Mouse (Mus musculus): Measurements from ENCODE around the gene Frem1. TPM values are rescaled to one million over a fixed set of nuclear protein-coding genes. Genes with fewer than 3 reads are reported as not detected.

Gene Frem1
- total and polyA plus RNA-seq, 2 experiments from 2014 or later = 1.0 to 5.1 TPM

DNA sequence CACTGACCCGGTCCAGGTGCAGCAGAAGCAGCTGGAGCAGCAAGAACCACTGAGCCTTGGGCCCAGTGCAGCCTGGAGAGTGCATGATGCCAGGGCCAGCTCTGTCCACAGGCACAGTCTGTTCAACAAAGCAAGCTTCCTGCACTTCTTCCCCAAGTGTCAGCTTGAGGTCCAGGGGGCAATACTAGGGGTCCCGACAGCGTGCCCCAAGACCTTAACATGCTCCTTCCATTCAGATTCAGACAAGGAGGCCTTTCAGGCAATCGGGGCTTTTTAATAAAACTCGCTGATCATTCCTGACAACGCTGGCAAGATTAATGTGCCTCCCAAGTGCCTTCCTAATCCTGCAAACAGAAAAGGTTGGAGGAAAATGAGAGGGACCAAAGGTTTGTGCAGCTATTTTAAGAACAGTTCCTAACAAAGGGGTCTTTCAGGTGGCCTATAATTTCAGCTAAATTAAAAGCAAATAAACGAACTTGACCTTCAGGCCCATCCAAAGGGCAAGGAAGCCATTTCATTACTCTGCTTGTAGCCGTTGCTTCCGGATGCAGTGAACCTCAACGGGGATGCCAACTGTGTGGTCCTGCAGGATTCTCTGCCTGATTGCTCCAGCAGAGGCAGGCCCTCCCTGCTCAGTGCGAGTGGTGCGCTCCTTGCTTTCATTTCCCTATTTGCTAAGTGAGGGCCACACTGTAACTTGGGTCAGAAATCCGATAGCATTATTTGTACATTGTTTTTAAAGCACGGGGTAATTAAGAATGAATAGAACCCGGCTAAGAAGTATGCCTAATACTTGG lies 31.2 kb downstream of the Frem1 start:
- ATAC-seq (ENCODE audit: low FRiP score) (no peak), DNase-seq (ENCODE audit: low spot score) (peak; percentile 44)
- 42% methylated on average over 15 of the region's 15 CpGs for WGBS
- H3K4me3 ChIP-seq (ENCODE audit: low read depth, low read length) = no peak overlapping the region
- H3K4me2 ChIP-seq (ENCODE audit: low read depth, low read length, poor library complexity, severe bottlenecking) = no peak overlapping the region
- H3K9me3 ChIP-seq (ENCODE audit: low read length) = no peaks in the 10 kb centered on the region
- TF ChIP-seq CTCF (IDR thresholded peaks at IDR 0.05) = peak; percentile 16; the same call in 1 of the 2 replicates
- H3K4me1 ChIP-seq (ENCODE audit: insufficient read depth, low read length) = no peaks in the 10 kb centered on the region
- no peak overlapping the region for H3K27ac ChIP-seq (ENCODE audit: low read depth, low read length)
- no peak overlapping the region for H3K9ac ChIP-seq (replicated peaks; ENCODE audit: low read length, poor library complexity, severe bottlenecking)
- no peaks in the 10 kb centered on the region for H3K36me3 ChIP-seq (ENCODE audit: insufficient read depth, low read length)
- H3K27me3 ChIP-seq (ENCODE audit: insufficient read depth, low read length) = no peaks in the 10 kb centered on the region

DNA sequence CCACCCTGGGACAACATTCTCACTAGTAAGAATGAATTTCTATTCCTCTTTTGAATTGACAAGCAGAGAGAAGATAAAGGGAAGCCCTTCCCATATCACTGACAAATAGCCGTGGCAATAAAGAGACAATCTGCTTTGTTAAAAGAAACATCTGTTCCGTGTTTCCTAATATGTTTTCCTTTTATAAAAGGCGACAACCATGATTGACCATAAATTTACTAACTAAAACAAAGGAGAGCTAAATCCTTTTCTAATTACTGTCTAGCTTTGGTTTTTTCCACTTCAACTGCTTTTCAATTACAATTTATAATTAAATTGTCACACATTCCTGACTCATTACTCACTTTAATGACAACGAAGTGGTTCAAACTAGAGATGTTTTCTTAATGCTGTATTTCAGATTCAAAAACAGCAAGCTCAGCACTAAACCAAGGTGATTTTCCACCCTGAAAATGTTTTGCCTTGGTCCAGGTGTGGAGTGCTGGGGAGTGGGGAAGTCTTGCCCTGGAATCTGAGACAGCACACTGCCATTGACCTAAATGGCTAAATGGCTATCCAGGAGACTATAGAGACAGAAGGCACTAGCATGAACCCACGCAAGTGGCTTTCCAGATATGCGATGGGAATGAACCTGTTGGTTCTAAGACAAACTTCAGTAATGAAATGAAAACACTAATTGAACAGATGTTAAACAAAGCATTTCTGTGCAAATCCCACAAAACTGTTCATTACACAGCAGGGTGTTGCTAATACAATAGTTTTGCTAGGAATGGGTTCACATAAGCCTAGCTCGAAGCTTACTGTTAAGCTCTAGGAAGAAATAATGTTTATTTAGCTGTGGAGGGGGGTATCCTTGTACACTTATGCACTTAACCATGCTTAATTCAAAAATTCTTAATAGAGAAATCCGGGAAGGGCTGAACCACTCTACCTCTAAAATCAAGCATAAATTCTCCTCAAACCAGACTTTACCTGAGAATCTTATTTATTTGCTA lies 33.7 kb downstream of the Frem1 start:
- Histone ChIP-seq H3K4me1 (ENCODE audit: insufficient read depth, low read length) (no peaks in the 10 kb centered on the region), H3K36me3 (ENCODE audit: insufficient read depth, low read length) (no peaks in the 10 kb centered on the region), H3K27ac (ENCODE audit: low read depth, low read length) (no peak overlapping the region), H3K9me3 (ENCODE audit: low read length) (no peaks in the 10 kb centered on the region), H3K4me3 (ENCODE audit: low read depth, low read length) (no peak overlapping the region), H3K9ac (replicated peaks; ENCODE audit: low read length, poor library complexity, severe bottlenecking) (no peak overlapping the region), H3K4me2 (ENCODE audit: low read depth, low read length, poor library complexity, severe bottlenecking) (no peak overlapping the region), H3K27me3 (ENCODE audit: insufficient read depth, low read length) (no peaks in the 10 kb centered on the region)
- WGBS = 51% methylated on average over 8 of the region's 8 CpGs
- DNase-seq (ENCODE audit: low spot score) = peak; percentile 35
- TF ChIP-seq CTCF (IDR thresholded peaks at IDR 0.05) = no peak
- no peak for ATAC-seq (ENCODE audit: low FRiP score)

DNA sequence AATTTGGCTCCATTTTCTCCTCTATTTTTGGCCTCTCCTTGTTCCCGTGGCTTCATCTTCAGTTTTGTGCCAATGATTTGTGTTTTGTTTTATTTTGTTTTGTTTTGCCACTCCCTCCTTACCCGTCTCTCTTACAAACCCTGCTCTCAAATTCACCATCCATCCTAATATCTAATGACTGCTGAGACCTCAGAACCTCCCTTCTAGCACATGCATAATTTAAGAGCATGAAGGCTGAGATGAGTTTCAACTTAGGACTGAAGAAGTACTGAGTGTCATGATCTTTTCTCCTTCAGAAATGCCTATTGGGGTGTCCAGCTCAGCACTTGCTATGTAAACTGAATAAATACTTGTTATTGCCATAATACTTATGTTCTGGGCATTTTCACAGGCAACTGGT lies 37.6 kb downstream of the Frem1 start:
- no peak overlapping the region for H3K4me2 ChIP-seq (ENCODE audit: low read depth, low read length, poor library complexity, severe bottlenecking)
- ATAC-seq (ENCODE audit: low FRiP score) = no peak

DNA sequence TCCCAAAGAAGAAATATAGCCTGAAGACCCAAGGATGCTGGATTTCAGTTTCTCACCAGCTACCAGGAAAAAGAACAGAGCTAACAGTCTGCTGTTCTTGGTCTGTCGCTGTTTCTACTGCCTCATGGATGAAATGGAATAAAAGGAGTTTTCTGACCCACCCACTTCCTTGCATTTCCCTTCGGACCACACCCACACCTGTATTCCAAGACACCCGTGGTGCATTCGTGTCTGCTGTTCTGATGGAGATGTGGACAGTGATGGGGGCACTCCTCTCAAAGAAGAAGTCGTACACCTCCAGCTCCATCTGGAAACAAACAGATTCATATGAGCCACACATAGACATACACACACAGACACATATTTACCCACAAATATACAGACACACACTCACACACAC lies 48.1 kb downstream of the Frem1 start:
- no peak for DNase-seq (ENCODE audit: low spot score)
- WGBS = 81% methylated on average over 5 of the region's 5 CpGs

More for the DNA sequence above, 37.6 kb downstream of the Frem1 start:
- no peak overlapping the region for H3K4me3 ChIP-seq (ENCODE audit: low read depth, low read length)
- H3K9me3 ChIP-seq (ENCODE audit: low read length) = no peaks in the 10 kb centered on the region
- H3K36me3 ChIP-seq (ENCODE audit: insufficient read depth, low read length) = no peaks in the 10 kb centered on the region
- no peak for TF ChIP-seq CTCF (IDR thresholded peaks at IDR 0.05)
- H3K27ac ChIP-seq (ENCODE audit: low read depth, low read length) = no peak overlapping the region
- no peaks in the 10 kb centered on the region for H3K4me1 ChIP-seq (ENCODE audit: insufficient read depth, low read length)
- no peaks in the 10 kb centered on the region for H3K27me3 ChIP-seq (ENCODE audit: insufficient read depth, low read length)
- no peak for DNase-seq (ENCODE audit: low spot score)
- 72% methylated on average over 2 of the region's 2 CpGs for WGBS
- no peak overlapping the region for H3K9ac ChIP-seq (replicated peaks; ENCODE audit: low read length, poor library complexity, severe bottlenecking)

DNA sequence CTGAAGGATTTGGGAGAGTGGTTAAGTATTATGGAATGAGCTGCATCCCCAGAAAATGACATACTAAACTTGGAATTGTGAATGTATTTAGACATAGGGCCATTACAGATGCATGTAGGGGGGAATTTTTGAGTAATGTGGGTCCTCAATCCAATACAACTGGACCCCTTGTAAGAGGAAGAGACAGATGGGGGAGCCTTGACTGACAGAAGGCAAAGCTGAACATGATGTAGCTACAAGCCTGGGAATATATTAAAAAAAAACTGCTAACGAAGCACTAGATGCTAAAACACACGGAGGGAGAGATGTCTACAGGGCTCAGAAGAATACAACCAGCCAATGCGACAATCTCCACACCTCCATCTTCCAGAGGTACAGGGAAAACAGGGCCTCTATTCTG lies 60.1 kb downstream of the Frem1 start:
- H3K4me1 ChIP-seq (ENCODE audit: insufficient read depth, low read length) = no peaks in the 10 kb centered on the region
- H3K4me3 ChIP-seq (ENCODE audit: low read depth, low read length) = no peak overlapping the region
- no peaks in the 10 kb centered on the region for H3K27me3 ChIP-seq (ENCODE audit: insufficient read depth, low read length)
- 89% methylated on average over 3 of the region's 3 CpGs for WGBS
- H3K9me3 ChIP-seq (ENCODE audit: low read length) = no peaks in the 10 kb centered on the region
- TF ChIP-seq CTCF (IDR thresholded peaks at IDR 0.05) = no peak
- no peak overlapping the region for H3K27ac ChIP-seq (ENCODE audit: low read depth, low read length)
- DNase-seq (ENCODE audit: low spot score) (no peak), ATAC-seq (ENCODE audit: low FRiP score) (no peak)
- no peak overlapping the region for H3K4me2 ChIP-seq (ENCODE audit: low read depth, low read length, poor library complexity, severe bottlenecking)
- H3K9ac ChIP-seq (replicated peaks; ENCODE audit: low read length, poor library complexity, severe bottlenecking) = no peak overlapping the region
- H3K36me3 ChIP-seq (ENCODE audit: insufficient read depth, low read length) = no peaks in the 10 kb centered on the region

More for the DNA sequence above, 48.1 kb downstream of the Frem1 start:
- ATAC-seq (ENCODE audit: low FRiP score) = no peak
- Histone ChIP-seq H3K4me1 (ENCODE audit: insufficient read depth, low read length) (no peaks in the 10 kb centered on the region), H3K9ac (replicated peaks; ENCODE audit: low read length, poor library complexity, severe bottlenecking) (no peak overlapping the region), H3K4me3 (ENCODE audit: low read depth, low read length) (no peak overlapping the region), H3K27ac (ENCODE audit: low read depth, low read length) (no peak overlapping the region), H3K36me3 (ENCODE audit: insufficient read depth, low read length) (no peaks in the 10 kb centered on the region), H3K9me3 (ENCODE audit: low read length) (no peaks in the 10 kb centered on the region), H3K27me3 (ENCODE audit: insufficient read depth, low read length) (no peaks in the 10 kb centered on the region), H3K4me2 (ENCODE audit: low read depth, low read length, poor library complexity, severe bottlenecking) (no peak overlapping the region)
- TF ChIP-seq CTCF (IDR thresholded peaks at IDR 0.05) = no peak
